Comparison of ENCODE assay signal across 8 mouse cellular contexts in genomic region chr4:155895216-155895615, GRCm38 (mm10). TPM values are rescaled to one million over a fixed set of nuclear protein-coding genes. Genes with fewer than 3 reads are reported as not detected.
A peak's percentile ranks its signal among the peaks of the same experiment; 100 is the strongest.
DNase-seq lines count a peak whose midpoint lies in the region; ATAC-seq and TF ChIP-seq lines count a peak whose summit lies in the region.

No protein-coding gene starts in this region.

- H3K27me3 ChIP-seq in kidney, adult 2 months (replicated peaks; ENCODE audit: control insufficient read depth, insufficient read depth, low read length), result no peaks in the 10 kb centered on the region
- H3K27me3 ChIP-seq in myocyte (ENCODE audit: control insufficient read depth, insufficient read depth, insufficient read length), result no peaks in the 10 kb centered on the region

- DNase-seq in cerebellum, adult 11 months, result peak; percentile 69
- peak; percentile 86 to 90 for DNase-seq in cerebellum, postnatal 25 days
- peak; percentile 72 to 81 for DNase-seq in heart, adult 18-20 months
- peak; percentile 66 for DNase-seq in kidney, adult 2 months
- peak; percentile 67 for DNase-seq in left cerebral cortex, postnatal 4 days
- peak; percentile 49 for DNase-seq in urinary bladder, postnatal 25 days (ENCODE audit: low spot score)

- TF ChIP-seq CTCF in kidney, adult 2 months (conservative IDR thresholded peaks at IDR 0.05; ENCODE audit: insufficient read depth, insufficient read length, low read depth, low read length), result no peak

- intact Hi-C loops in left cerebral cortex, postnatal 4 days (cut with DNase I), result no loop called here

- H3K4me3 ChIP-seq in kidney, adult 2 months (ENCODE audit: insufficient read depth, low read depth, low read length), result peak overlapping the region; percentile 50
- H3K4me3 ChIP-seq in myocyte, result peak overlapping the region; percentile 78

- H3K27ac ChIP-seq in kidney, adult 2 months (ENCODE audit: insufficient read depth, low read depth, low read length), result peak overlapping the region; percentile 57

- WGBS in kidney, adult 2 months, result 33% methylated on average over 6 of the region's 6 CpGs

- ATAC-seq in cerebellum, adult (ENCODE audit: insufficient number of reproducible peaks, low FRiP score, low TSS enrichment), result no peak

- H3K4me2 ChIP-seq in myocyte (ENCODE audit: low read depth), result peak overlapping the region; percentile 83

- peaks cover 35% of the 10 kb centered on the region for H3K79me2 ChIP-seq in myocyte (ENCODE audit: control insufficient read depth, insufficient read depth)

- H3ac ChIP-seq in myocyte (ENCODE audit: control insufficient read depth, insufficient read length), result no peak overlapping the region

- H3K4me1 ChIP-seq in kidney, adult 2 months (ENCODE audit: control insufficient read depth, insufficient read depth, low read length), result peaks cover 7% of the 10 kb centered on the region; the same call in 1 of the 2 replicates

- no peaks in the 10 kb centered on the region for H3K36me3 ChIP-seq in kidney, adult 2 months (ENCODE audit: control insufficient read depth, insufficient read depth, low read length)
- H3K36me3 ChIP-seq in myocyte (ENCODE audit: control insufficient read depth, insufficient read depth), result no peaks in the 10 kb centered on the region

- no peak for TF ChIP-seq POLR2A in kidney, adult 2 months (IDR thresholded peaks at IDR 0.05; ENCODE audit: low read depth, low read length)
- TF ChIP-seq POLR2A in myocyte (IDR thresholded peaks at IDR 0.05; ENCODE audit: insufficient read length, low read depth), result no peak

TF ChIP-seq in myocyte, 11 proteins besides CTCF, POLR2A, EP300 and RAD21:
- no peak for TF ChIP-seq MAX (IDR thresholded peaks at IDR 0.05; ENCODE audit: low read depth)
- TF ChIP-seq USF1 (IDR thresholded peaks at IDR 0.05; ENCODE audit: low read depth), result peak; percentile 88

RNA-seq across cellular contexts. Expression of gene Acap3, which starts 3.6 kb away (rescaled TPM):
- 1 to 10 TPM; 8.6 to 8.8 TPM for total RNA-seq in heart, adult 18-20 months (2021)
- 14.6 and 18.3 TPM in 2 replicates for polyA plus RNA-seq in kidney, adult 2 months (2012; rRNA removed)
- 100 to 1,000 TPM; 164 to 168 TPM for total RNA-seq in left cerebral cortex, postnatal 4 days (2021)
- 22.3 TPM for polyA plus RNA-seq in myocyte (2012; fragmentation: generic; extraction: Trizol)

RNA-seq across cellular contexts. Expression of gene Pusl1, which starts 3.6 kb away (rescaled TPM):
- total RNA-seq in heart, adult 18-20 months (2021), result 10 to 100 TPM; 10.4 to 12.8 TPM
- polyA plus RNA-seq in kidney, adult 2 months (2012; rRNA removed), result 27.3 and 34.1 TPM in 2 replicates
- total RNA-seq in left cerebral cortex, postnatal 4 days (2021), result 10 to 100 TPM; 62.3 to 68.1 TPM
- 19.1 TPM for polyA plus RNA-seq in myocyte (2012; fragmentation: generic; extraction: Trizol)

RNA-seq across cellular contexts. Expression of gene Ints11, which starts 25.9 kb away (rescaled TPM):
- 10 to 100 TPM; 14.7 to 14.9 TPM for total RNA-seq in heart, adult 18-20 months (2021)
- 26.0 and 28.9 TPM in 2 replicates for polyA plus RNA-seq in kidney, adult 2 months (2012; rRNA removed)
- total RNA-seq in left cerebral cortex, postnatal 4 days (2021), result 10 to 100 TPM; 44.1 to 54.7 TPM
- 72.1 TPM for polyA plus RNA-seq in myocyte (2012; fragmentation: generic; extraction: Trizol)

RNA-seq across cellular contexts. Expression of gene Cptp, which starts 26.0 kb away (rescaled TPM):
- total RNA-seq in heart, adult 18-20 months (2021), result 1 to 10 TPM; 6.2 to 8.0 TPM
- 46.2 and 53.1 TPM in 2 replicates for polyA plus RNA-seq in kidney, adult 2 months (2012; rRNA removed)
- 10 to 100 TPM; 26.6 to 27.5 TPM for total RNA-seq in left cerebral cortex, postnatal 4 days (2021)
- 10.5 TPM for polyA plus RNA-seq in myocyte (2012; fragmentation: generic; extraction: Trizol)

RNA-seq across cellular contexts. Expression of gene Tas1r3, which starts 32.1 kb away (rescaled TPM):
- total RNA-seq in heart, adult 18-20 months (2021), result under 1 TPM; 0.22 to 0.23 TPM
- polyA plus RNA-seq in kidney, adult 2 months (2012; rRNA removed), result 0.64 and 0.72 TPM in 2 replicates
- under 1 TPM; 0.28 to 0.32 TPM for total RNA-seq in left cerebral cortex, postnatal 4 days (2021)
- polyA plus RNA-seq in myocyte (2012; fragmentation: generic; extraction: Trizol), result 0.17 TPM

Comparison
In these comparisons a context has a peak if more than half of its experiments do, and no peak if none do; other contexts are left out.
1. RNA of gene Acap3, which starts 3.6 kb away (total RNA-seq): 164 to 168 TPM in left cerebral cortex, postnatal 4 days; 8.6 to 8.8 TPM in heart, adult 18-20 months; every median in the first group is over 10 times any median in the second.
2. RNA of gene Pusl1, which starts 3.6 kb away (total RNA-seq): 62.3 to 68.1 TPM in left cerebral cortex, postnatal 4 days; 10.4 to 12.8 TPM in heart, adult 18-20 months; every median in the first group is over 4 times any median in the second.
3. Peak in every context shown above with its lines, with median percentiles within 50 percentile points of each other: DNase-seq.